Mouse (Mus musculus) erythroid progenitor cell, adult 5-6 weeks (primary cell): ENCODE measurements around the gene Hilpda. TPM values are rescaled to one million over a fixed set of nuclear protein-coding genes. Genes with fewer than 3 reads are reported as not detected.

Experiments used
- ATAC-seq: replicated peaks from 2 replicates; pipeline ENCODE4 v1.8.0; 2016; ENCODE audit warnings: moderate number of reproducible peaks, mild to moderate bottlenecking, moderate TSS enrichment, inconsistent platforms; ENCODE audit not compliant: poor library complexity, low FRiP score, severe bottlenecking
- total RNA-seq, 2 experiments: library from RNA; stranded (forward) in 1 of 2; stranded (reverse) in 1 of 2; fragments of 150-400 nt in 1 of 2; fragments of 186-747, 209-891 nt in 1 of 2; gene quantifications; 2 replicates each; pipeline versions ENCODE4 v1.2.3 to v1.2.4; 2015 to 2017; ENCODE audit warnings: low replicate concordance in 2 of 2

Gene Hilpda
- total RNA-seq, 2 experiments from 2014 or later = 1.7 to 6.9 TPM

- ATAC-seq = no peak
These were observed 3.2 kb upstream of the Hilpda start for GRCm38 (mm10) chr6:29269006-29269668.

GRCm38 (mm10) chr6:29270961-29271360, 1.3 kb upstream of the Hilpda start:
- ATAC-seq = no peak

GRCm38 (mm10) chr6:29276746-29277145, 4.5 kb downstream of the Hilpda start:
- no peak for ATAC-seq

GRCm38 (mm10) chr6:29278513-29279267, 6.4 kb downstream of the Hilpda start:
- ATAC-seq = no peak

GRCm38 (mm10) chr6:29279293-29279692, 7.0 kb downstream of the Hilpda start, which contains the start of gene Fam71f2:
Gene Fam71f2 (plus strand): TSS chr6:29279593.
- ATAC-seq = no peak

GRCm38 (mm10) chr6:29280671-29281070, 8.4 kb downstream of the Hilpda start:
- ATAC-seq = no peak

GRCm38 (mm10) chr6:29286870-29287269, 14.6 kb downstream of the Hilpda start:
- ATAC-seq = no peak

GRCm38 (mm10) chr6:29287481-29287880, 15.2 kb downstream of the Hilpda start:
- ATAC-seq = no peak

- no peak for ATAC-seq
These were observed 15.7 kb downstream of the Hilpda start for GRCm38 (mm10) chr6:29287944-29288343.

- ATAC-seq = no peak
These were observed 16.4 kb downstream of the Hilpda start for GRCm38 (mm10) chr6:29288651-29289050.

GRCm38 (mm10) chr6:29299112-29299511, 26.8 kb downstream of the Hilpda start:
- no peak for ATAC-seq

GRCm38 (mm10) chr6:29303251-29303650, 31.0 kb downstream of the Hilpda start:
- no peak for ATAC-seq

GRCm38 (mm10) chr6:29303726-29304125, 31.4 kb downstream of the Hilpda start:
- no peak for ATAC-seq

- no peak for ATAC-seq
These were observed 33.2 kb downstream of the Hilpda start for GRCm38 (mm10) chr6:29305462-29305861.

GRCm38 (mm10) chr6:29308846-29309605, 36.7 kb downstream of the Hilpda start:
- ATAC-seq = no peak

- no peak for ATAC-seq
These were observed 41.5 kb downstream of the Hilpda start for GRCm38 (mm10) chr6:29313690-29314202.

GRCm38 (mm10) chr6:29317286-29317685, 45.0 kb downstream of the Hilpda start:
- no peak for ATAC-seq

- no peak for ATAC-seq
These were observed 45.7 kb downstream of the Hilpda start for GRCm38 (mm10) chr6:29317941-29318340.

GRCm38 (mm10) chr6:29318879-29319278, 46.6 kb downstream of the Hilpda start, which contains the start of gene Fam71f1:
Gene Fam71f1 (plus strand): TSS chr6:29319140.
- no peak for ATAC-seq

- no peak for ATAC-seq
These were observed 49.3 kb downstream of the Hilpda start for GRCm38 (mm10) chr6:29321586-29321985.
